Mouse (Mus musculus): ENCODE data around the gene Atf7ip.
A peak's percentile ranks its signal among the peaks of the same experiment; 100 is the strongest.

The Atf7ip gene

GRCm38 (mm10) chr6:136525567-136525966 lies 19.6 kb downstream of the Atf7ip start:
- DNase-seq: no peak

GRCm38 (mm10) chr6:136529156-136529555 lies 23.2 kb downstream of the Atf7ip start:
- DNase-seq: peak; percentile 1

DNA sequence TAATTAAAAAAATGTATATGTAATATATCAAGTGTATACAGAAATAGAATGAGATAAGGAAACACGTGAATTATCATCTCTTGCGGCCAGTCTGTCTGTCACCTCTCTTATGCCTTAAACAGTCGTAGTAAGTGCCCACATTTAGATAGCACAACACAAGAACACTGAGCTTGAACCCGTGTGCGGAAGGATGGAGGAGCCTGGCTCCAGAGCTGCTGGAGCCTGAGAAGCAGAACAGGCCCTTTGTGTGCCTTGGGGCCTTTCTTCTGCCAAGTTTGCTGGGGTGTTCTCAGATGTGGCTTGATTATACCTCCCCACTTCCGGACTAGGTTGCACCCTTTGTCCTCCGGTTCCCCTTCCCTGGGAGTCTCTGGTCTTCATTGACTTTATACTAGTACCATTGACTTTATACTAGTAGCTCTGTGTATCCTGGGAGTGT lies 25.8 kb downstream of the Atf7ip start:
- no peak for DNase-seq

DNA sequence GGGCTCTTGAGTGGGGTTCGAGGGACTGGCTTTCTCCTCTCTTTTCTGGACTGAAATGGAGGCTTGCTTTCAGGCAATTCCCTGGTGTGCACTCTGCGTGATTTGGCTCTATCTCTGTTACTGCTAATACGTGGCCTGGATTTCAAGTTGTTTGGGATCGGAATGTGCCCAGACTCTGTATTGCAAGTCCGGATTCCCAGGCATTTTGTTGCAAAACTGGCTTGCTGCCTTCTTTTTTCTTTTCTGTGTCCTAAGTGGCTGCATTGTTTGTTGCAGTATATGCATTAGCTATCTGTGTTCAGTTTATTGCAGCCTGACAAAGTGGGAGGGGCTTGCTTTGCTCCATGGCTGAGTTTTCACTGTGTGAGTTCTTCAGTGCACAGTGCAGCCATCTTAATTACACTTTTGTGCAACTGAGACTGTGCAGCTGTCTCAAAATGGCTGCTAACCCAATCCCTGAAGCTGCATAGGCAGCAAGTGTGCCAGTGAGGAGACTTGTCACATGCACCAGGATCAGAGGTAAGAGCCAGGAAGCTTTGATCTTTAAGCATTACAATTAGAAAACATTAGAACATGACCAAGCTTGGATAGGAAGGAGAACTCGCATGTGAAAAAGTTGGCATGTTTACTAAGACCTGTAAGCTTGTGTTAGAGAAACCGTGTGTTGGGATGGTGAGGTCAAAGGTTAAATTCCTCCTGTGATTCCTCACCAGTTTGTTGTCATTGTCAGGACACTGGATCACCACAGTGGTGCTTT lies 26.7 kb downstream of the Atf7ip start:
- DNase-seq: peak; percentile 70

- DNase-seq: no peak
Observed at GRCm38 (mm10) chr6:136533804-136534203, 27.8 kb downstream of the Atf7ip start.

DNA sequence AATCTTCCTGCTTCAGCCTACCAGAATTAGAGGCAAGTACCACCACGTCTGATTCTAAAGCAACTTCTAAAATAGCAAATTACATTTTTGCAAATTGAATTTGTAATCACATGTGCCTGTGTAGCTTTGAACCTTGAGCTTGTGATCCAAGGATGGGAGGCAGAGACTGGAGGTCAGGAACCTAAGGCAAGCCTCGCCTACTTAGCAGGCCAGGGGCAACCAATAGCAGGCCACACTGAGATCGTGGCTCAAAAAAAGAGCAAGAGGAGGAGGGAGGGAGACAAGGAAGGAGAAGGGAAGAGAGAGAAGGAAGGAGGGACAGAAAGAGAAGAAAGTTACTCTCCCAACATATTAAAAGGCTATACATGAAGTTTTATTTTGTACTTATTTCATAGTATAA lies 28.5 kb downstream of the Atf7ip start:
- no peak for DNase-seq

- no peak for DNase-seq
Observed at GRCm38 (mm10) chr6:136535176-136535575, 29.2 kb downstream of the Atf7ip start.

- DNase-seq: no peak
Observed at GRCm38 (mm10) chr6:136536121-136536520, 30.2 kb downstream of the Atf7ip start.

- no peak for DNase-seq
Observed at GRCm38 (mm10) chr6:136541350-136541749, 35.4 kb downstream of the Atf7ip start.

- DNase-seq: no peak
Observed at GRCm38 (mm10) chr6:136542105-136542504, 36.1 kb downstream of the Atf7ip start.

- peak; percentile 67 for DNase-seq
Observed at GRCm38 (mm10) chr6:136543164-136543563, 37.2 kb downstream of the Atf7ip start.

GRCm38 (mm10) chr6:136545284-136545870 lies 39.4 kb downstream of the Atf7ip start:
- DNase-seq: no peak

DNA sequence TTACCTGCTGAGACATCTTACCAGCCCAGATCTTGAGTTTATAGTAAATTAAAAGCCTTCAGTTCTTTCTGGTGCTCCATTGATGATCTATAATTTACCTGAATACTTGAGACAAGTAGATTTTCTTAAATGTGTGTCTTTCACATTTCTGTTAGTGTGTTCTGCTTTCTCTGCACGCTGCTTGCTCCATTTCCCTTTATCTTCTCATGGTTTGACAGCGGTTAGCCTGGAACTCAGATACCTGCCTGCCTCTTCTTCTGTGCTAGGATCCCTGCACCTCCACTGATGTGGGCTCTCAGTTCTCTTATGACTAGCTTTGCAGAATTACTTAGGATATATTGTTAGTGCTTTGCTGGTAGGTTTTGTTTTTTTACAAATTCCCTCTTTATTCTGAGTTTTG lies 40.3 kb downstream of the Atf7ip start:
- DNase-seq: no peak

- DNase-seq: no peak
Observed at GRCm38 (mm10) chr6:136546987-136547386, 41.0 kb downstream of the Atf7ip start.

DNA sequence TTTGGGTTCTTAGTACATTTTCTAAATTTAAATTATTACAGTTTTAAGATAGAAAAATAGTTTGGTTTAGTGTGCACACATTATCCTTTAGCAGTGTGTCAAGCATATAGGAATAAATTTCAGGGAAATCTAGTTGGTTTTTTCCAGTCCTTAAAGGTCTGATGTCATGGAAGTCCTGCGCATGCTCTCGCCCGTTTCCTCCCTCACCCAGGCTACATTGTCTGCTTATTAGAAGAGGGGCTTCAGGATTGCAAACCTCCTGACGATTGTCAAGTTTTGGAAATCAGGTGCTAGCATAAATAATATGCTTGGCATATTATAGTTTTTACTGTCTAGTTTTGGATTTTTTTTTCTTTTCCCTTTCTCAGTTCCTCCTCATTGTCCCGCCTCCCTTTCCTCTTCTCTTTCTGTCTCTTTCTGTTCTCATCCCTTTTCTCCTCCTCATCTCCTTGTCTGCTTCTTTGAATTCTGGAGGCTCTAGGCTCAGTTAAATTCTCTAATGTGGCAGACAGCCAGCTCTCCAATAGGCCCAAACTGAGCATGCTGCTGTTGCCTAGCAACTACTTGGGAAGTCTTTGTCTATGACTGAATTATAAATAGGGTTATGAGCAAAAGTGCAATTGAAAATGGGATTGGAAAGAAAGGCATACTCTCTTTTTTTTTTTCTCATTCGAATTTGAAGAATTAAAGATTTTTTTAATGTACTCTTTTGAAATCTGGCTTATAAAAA lies 42.2 kb downstream of the Atf7ip start:
- peak; percentile 43 for DNase-seq

GRCm38 (mm10) chr6:136548796-136549195 lies 42.8 kb downstream of the Atf7ip start:
- DNase-seq: peak; percentile 26

- DNase-seq: no peak
Observed at GRCm38 (mm10) chr6:136549606-136550005, 43.6 kb downstream of the Atf7ip start.

- DNase-seq: no peak
Observed at GRCm38 (mm10) chr6:136550596-136551304, 44.8 kb downstream of the Atf7ip start.

DNA sequence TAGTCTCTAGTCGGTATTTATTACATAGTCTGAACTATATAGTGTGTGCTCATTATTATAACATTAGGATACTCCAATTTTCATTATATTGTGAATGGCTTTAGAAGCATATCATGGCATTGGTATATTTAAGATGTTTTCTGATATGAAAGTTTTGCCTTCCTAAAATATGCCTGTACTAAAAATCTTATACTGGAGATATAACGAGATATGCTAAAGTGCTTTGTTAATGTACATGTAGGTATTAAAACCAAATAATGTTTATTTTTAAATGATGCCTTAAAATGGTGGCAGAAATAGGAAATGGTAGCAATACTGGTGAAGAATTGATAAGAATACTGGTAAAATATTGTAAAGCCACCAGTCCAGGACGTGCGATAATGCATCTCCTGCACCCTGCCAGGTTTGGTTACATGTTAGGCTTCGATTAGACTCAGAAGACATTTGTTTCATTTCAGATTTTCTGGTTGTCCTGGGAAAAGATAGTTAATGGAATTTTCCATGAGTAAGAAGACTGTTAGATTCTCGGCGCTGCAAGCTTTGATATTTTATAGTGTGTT lies 45.7 kb downstream of the Atf7ip start:
- DNase-seq: no peak

DNA sequence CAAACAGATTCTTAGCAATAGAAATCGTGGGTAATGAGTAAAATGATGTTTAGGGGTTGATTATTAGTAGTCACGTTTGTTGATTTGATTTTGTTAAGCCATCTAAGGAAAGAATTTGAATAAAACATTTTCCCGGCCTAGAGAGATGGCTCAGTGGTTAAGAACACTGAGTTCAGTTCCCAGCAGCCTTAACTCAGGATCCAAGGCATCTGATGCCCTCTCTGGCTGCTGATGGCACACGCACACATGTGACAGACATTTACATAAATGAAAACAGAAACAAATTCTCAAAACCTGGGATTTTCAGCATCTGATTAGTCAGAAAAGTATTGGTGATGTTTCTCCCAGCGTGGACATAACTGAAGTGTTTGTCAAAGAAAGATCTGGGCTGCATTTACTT lies 47.2 kb downstream of the Atf7ip start:
- DNase-seq: no peak

DNA sequence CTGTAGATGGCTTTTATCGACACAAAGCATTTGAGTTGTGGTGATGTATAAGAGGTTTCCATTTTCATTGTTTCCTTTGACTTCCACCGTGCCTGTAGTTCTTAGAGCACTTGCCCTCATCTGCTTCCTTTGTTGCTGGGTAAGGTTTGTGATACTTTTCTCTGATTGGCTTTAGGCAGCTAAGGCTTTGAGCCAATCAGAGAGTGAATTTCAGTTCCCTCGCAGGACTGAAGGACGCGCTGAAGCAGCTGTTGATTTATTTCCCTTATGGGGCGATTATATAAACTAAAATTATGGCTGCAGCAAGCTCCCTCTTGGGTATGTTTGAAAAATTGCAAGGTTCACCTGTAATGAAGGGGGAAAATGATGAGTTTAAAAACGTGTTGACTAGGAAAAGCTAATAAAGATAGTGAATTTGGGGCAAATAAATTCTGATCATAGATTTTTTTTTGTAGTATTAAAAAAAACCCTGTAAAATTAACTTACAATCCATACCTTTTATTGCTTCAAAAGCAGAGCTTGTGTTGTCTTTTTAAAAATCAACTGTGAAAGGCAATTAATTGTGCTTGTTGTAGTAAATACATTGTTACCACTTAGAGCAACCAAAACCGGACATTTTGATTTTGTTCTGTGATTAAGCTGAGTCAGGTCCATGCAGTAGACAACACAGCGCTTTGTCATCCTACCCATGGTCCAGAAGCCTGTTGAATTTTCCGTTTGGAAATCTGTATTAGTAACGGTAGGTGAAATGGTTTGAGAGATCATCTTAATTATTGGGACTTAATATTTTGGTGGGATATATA lies 48.0 kb downstream of the Atf7ip start:
- DNase-seq: peak; percentile 30
